Mouse (Mus musculus): ENCODE data around the gene Ptprd. TPM values are rescaled to one million over a fixed set of nuclear protein-coding genes. Genes with fewer than 3 reads are reported as not detected.

Gene Ptprd
- total and polyA plus RNA-seq, 3 experiments: not detected

- Histone ChIP-seq H3K9ac (ENCODE audit: control insufficient read depth, low read depth, low read length, poor library complexity, severe bottlenecking) (no peak overlapping the region), H3K4me1 (ENCODE audit: control insufficient read depth in 1 of 2, insufficient read depth in 2 of 2, low read length in 2 of 2) (no peaks in the 10 kb centered on the region), H3K9me3 (replicated peaks; ENCODE audit: insufficient read depth, low read length) (no peaks in the 10 kb centered on the region), H3K27ac (ENCODE audit: control insufficient read depth, low read depth, low read length) (no peak overlapping the region), H3K79me2 (ENCODE audit: control insufficient read depth, insufficient read depth, low read length, poor library complexity) (no peaks in the 10 kb centered on the region), H3K27me3 (ENCODE audit: control insufficient read depth in 1 of 2, insufficient read depth in 2 of 2, low read length in 2 of 2) (no peaks in the 10 kb centered on the region), H3K4me3 (ENCODE audit: control insufficient read depth in 1 of 2, insufficient read depth in 1 of 2, low read depth in 2 of 2, low read length in 2 of 2) (no peak overlapping the region), H3K36me3 (ENCODE audit: control insufficient read depth in 1 of 2, insufficient read depth in 2 of 2, low read length in 2 of 2) (no peaks in the 10 kb centered on the region)
- no peak for TF ChIP-seq GATA1 (IDR thresholded peaks at IDR 0.05; ENCODE audit: low read depth, low read length)
- no peak for TF ChIP-seq ZKSCAN1 (IDR thresholded peaks at IDR 0.05; ENCODE audit: low read depth, low read length)
- no peak for TF ChIP-seq MAFK (IDR thresholded peaks at IDR 0.05; ENCODE audit: borderline replicate concordance, low read depth, low read length)
- TF ChIP-seq SMC3 (IDR thresholded peaks at IDR 0.05; ENCODE audit: low read depth, low read length): no peak
- no peak for TF ChIP-seq MYC (IDR thresholded peaks at IDR 0.05; ENCODE audit: low read depth, low read length)
- TF ChIP-seq MYB (IDR thresholded peaks at IDR 0.05; ENCODE audit: low read depth, low read length): no peak
- TF ChIP-seq UBTF (IDR thresholded peaks at IDR 0.05; ENCODE audit: borderline replicate concordance, insufficient read depth, low read depth, low read length): no peak
- TF ChIP-seq POLR2AphosphoS2 (IDR thresholded peaks at IDR 0.05; ENCODE audit: low read length): no peak
- no peak for TF ChIP-seq RAD21 (IDR thresholded peaks at IDR 0.05; ENCODE audit: low read depth, low read length)
- TF ChIP-seq ZNF384 (IDR thresholded peaks at IDR 0.05; ENCODE audit: low read depth, low read length): no peak
- no peak for TF ChIP-seq ELF1 (IDR thresholded peaks at IDR 0.05; ENCODE audit: low read depth, low read length)
- no peak for TF ChIP-seq KAT2A (conservative IDR thresholded peaks at IDR 0.05; ENCODE audit: low read depth, low read length)
- TF ChIP-seq POLR2AphosphoS5 (IDR thresholded peaks at IDR 0.05; ENCODE audit: borderline replicate concordance, low read depth, low read length): no peak
- TF ChIP-seq MAX (IDR thresholded peaks at IDR 0.05; ENCODE audit: low read length): no peak
- no peak for TF ChIP-seq E2F4 (IDR thresholded peaks at IDR 0.05; ENCODE audit: borderline replicate concordance, low read depth, low read length)
- TF ChIP-seq USF1 (IDR thresholded peaks at IDR 0.05; ENCODE audit: low read depth, low read length): no peak
- no peak for TF ChIP-seq MAZ (IDR thresholded peaks at IDR 0.05; ENCODE audit: low read depth, low read length)
- no peak for TF ChIP-seq NELFE (IDR thresholded peaks at IDR 0.05; ENCODE audit: low read depth, low read length)
- TF ChIP-seq POLR2A (IDR thresholded peaks at IDR 0.05; ENCODE audit: control insufficient read depth in 1 of 2, insufficient read depth in 1 of 2, low read depth in 1 of 2, low read length in 2 of 2, poor library complexity in 1 of 2): no peak
- TF ChIP-seq TBP (IDR thresholded peaks at IDR 0.05; ENCODE audit: low read depth, low read length): no peak
- DNase-seq (ENCODE audit: low read depth, low spot score): no peak
Measured at GRCm38 (mm10) chr4:76014151-76014840, 2197.5 kb downstream of the Ptprd start.

GRCm38 (mm10) chr4:76008580-76008979 lies 2203.2 kb downstream of the Ptprd start:
- Histone ChIP-seq H3K79me2 (ENCODE audit: control insufficient read depth, insufficient read depth, low read length, poor library complexity) (no peaks in the 10 kb centered on the region), H3K9me3 (replicated peaks; ENCODE audit: insufficient read depth, low read length) (no peaks in the 10 kb centered on the region), H3K4me3 (ENCODE audit: control insufficient read depth in 1 of 2, insufficient read depth in 1 of 2, low read depth in 2 of 2, low read length in 2 of 2) (no peak overlapping the region), H3K36me3 (ENCODE audit: control insufficient read depth in 1 of 2, insufficient read depth in 2 of 2, low read length in 2 of 2) (no peaks in the 10 kb centered on the region), H3K27me3 (ENCODE audit: control insufficient read depth in 1 of 2, insufficient read depth in 2 of 2, low read length in 2 of 2) (no peaks in the 10 kb centered on the region), H3K4me1 (ENCODE audit: control insufficient read depth in 1 of 2, insufficient read depth in 2 of 2, low read length in 2 of 2) (no peaks in the 10 kb centered on the region), H3K9ac (ENCODE audit: control insufficient read depth, low read depth, low read length, poor library complexity, severe bottlenecking) (no peak overlapping the region), H3K27ac (ENCODE audit: control insufficient read depth, low read depth, low read length) (no peak overlapping the region)
- no peak for DNase-seq (ENCODE audit: low read depth, low spot score)
- TF ChIP-seq TBP (IDR thresholded peaks at IDR 0.05; ENCODE audit: low read depth, low read length): no peak

Measured in MEL (cell line).